ENCODE assay signal across 8 mouse cellular contexts in the genomic region with DNA sequence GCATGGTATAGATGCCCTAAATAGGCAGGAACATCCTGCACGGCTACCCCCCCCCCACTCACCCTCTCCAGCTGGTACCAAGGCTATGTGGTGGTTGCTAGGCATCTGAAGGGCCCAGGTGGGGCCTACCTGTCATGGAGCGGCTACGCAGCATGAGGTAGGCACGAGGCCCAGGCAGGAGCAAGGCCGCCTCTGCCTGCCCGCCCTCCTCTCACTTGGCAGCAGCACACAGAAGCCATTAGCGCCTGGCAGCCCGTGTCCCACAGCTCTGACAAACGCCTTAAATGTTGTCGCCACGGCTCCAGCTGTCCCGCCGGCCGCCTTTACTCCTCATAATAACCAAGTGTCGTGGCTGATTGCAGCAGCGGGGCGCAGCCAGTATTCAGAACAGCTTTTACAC. TPM values are rescaled to one million over a fixed set of nuclear protein-coding genes. Genes with fewer than 3 reads are reported as not detected.
DNase-seq lines count a peak whose midpoint lies in the region; ATAC-seq and TF ChIP-seq lines count a peak whose summit lies in the region.
"Had no signal": no experiment of that assay in that cellular context is flagged by ENCODE, and none has a peak within 500 bp of the region (broad histone marks: within the 10 kb centered on the region; RNA-seq: fewer than 3 reads in every experiment).

No protein-coding gene starts in this region.

- no peak overlapping the region for H3K4me2 ChIP-seq in hindbrain, postnatal 0 days (ENCODE audit: low read depth, low read length)
- no peak overlapping the region for H3K4me2 ChIP-seq in midbrain, postnatal 0 days (ENCODE audit: low read depth, low read length, poor library complexity, severe bottlenecking)

- peak; percentile 83 for ATAC-seq in cerebellum, adult (ENCODE audit: insufficient number of reproducible peaks, low FRiP score, low TSS enrichment)
- ATAC-seq in hindbrain, postnatal 0 days = peak; percentile 86
- peak; percentile 35 for ATAC-seq in midbrain, postnatal 0 days (ENCODE audit: low FRiP score)

- no peaks in the 10 kb centered on the region for H3K9me3 ChIP-seq in hindbrain, postnatal 0 days (ENCODE audit: low read length)
- no peaks in the 10 kb centered on the region for H3K9me3 ChIP-seq in midbrain, postnatal 0 days (ENCODE audit: low read length)

- DNase-seq in cerebellum, postnatal 14 days = peak; percentile 93 to 94
- peak; percentile 89 for DNase-seq in hindbrain, postnatal 0 days (ENCODE audit: low spot score)
- peak; percentile 92 for DNase-seq in midbrain, postnatal 0 days (ENCODE audit: low spot score)
- DNase-seq in adrenal gland, postnatal 10 days = no peak
- DNase-seq in embryo, embryonic 11 days = no peak
- DNase-seq in thymus, adult 18-20 months = no peak
- DNase-seq: kidney, postnatal 14 days had no signal

- peaks cover 24% of the 10 kb centered on the region for H3K4me1 ChIP-seq in hindbrain, postnatal 0 days (ENCODE audit: insufficient read depth, low read length)
- H3K4me1 ChIP-seq in midbrain, postnatal 0 days (ENCODE audit: insufficient read depth, low read length) = peaks cover 18% of the 10 kb centered on the region; the same call in 1 of the 2 replicates

- H3K4me3 ChIP-seq in hindbrain, postnatal 0 days (ENCODE audit: low read length) = no peak overlapping the region
- H3K4me3 ChIP-seq in midbrain, postnatal 0 days (ENCODE audit: low read depth, low read length) = no peak overlapping the region

- no peaks in the 10 kb centered on the region for H3K36me3 ChIP-seq in hindbrain, postnatal 0 days (ENCODE audit: insufficient read depth, low read length)
- H3K36me3 ChIP-seq in midbrain, postnatal 0 days (ENCODE audit: insufficient read depth, low read length) = no peaks in the 10 kb centered on the region

- WGBS in hindbrain, postnatal 0 days = 18% methylated on average over 17 of the region's 17 CpGs
- 38% methylated on average over 17 of the region's 17 CpGs for WGBS in midbrain, postnatal 0 days

- H3K27ac ChIP-seq in hindbrain, postnatal 0 days = peak overlapping the region; percentile 54
- H3K27ac ChIP-seq in midbrain, postnatal 0 days (ENCODE audit: low read depth, low read length) = peak overlapping the region; percentile 43; the same call in 1 of the 2 replicates

- no peak for TF ChIP-seq CTCF in hindbrain, postnatal 0 days (IDR thresholded peaks at IDR 0.05; ENCODE audit: low read depth)
- no peak for TF ChIP-seq CTCF in midbrain, postnatal 0 days (IDR thresholded peaks at IDR 0.05)

- H3K9ac ChIP-seq in hindbrain, postnatal 0 days (replicated peaks; ENCODE audit: low read length) = no peak overlapping the region
- H3K9ac ChIP-seq in midbrain, postnatal 0 days (replicated peaks; ENCODE audit: low read length, poor library complexity, severe bottlenecking) = no peak overlapping the region

- no peaks in the 10 kb centered on the region for H3K27me3 ChIP-seq in hindbrain, postnatal 0 days (ENCODE audit: insufficient read depth, low read length)
- H3K27me3 ChIP-seq in midbrain, postnatal 0 days (ENCODE audit: insufficient read depth, low read length) = no peaks in the 10 kb centered on the region

RNA-seq across cellular contexts. Expression of a gene that starts 49.4 kb away (rescaled TPM):
- total RNA-seq in hindbrain, postnatal 0 days (2014; rRNA removed) = 72.6 and 78.4 TPM in 2 replicates
- 51.6 and 52.3 TPM in 2 replicates for polyA plus RNA-seq in hindbrain, postnatal 0 days (2015; fragmentation: Nextera tagmentation; extraction: Ambion mirVana)
- total RNA-seq in midbrain, postnatal 0 days (2014; rRNA removed) = 57.8 and 70.4 TPM in 2 replicates
- 51.9 and 53.6 TPM in 2 replicates for polyA plus RNA-seq in midbrain, postnatal 0 days (2015; fragmentation: Nextera tagmentation; extraction: Ambion mirVana)
- 10 to 100 TPM; 31.4 to 37.6 TPM for total RNA-seq in adrenal gland, postnatal 10 days (2021)

RNA-seq across cellular contexts. Expression of a gene that starts 57.7 kb away (rescaled TPM):
- 56.5 and 69.3 TPM in 2 replicates for total RNA-seq in hindbrain, postnatal 0 days (2014; rRNA removed)
- polyA plus RNA-seq in hindbrain, postnatal 0 days (2015; fragmentation: Nextera tagmentation; extraction: Ambion mirVana) = 52.9 and 53.5 TPM in 2 replicates
- total RNA-seq in midbrain, postnatal 0 days (2014; rRNA removed) = 39.0 and 50.8 TPM in 2 replicates
- polyA plus RNA-seq in midbrain, postnatal 0 days (2015; fragmentation: Nextera tagmentation; extraction: Ambion mirVana) = 50.0 and 58.1 TPM in 2 replicates
- 10 to 100 TPM; 15.4 to 16.1 TPM for total RNA-seq in adrenal gland, postnatal 10 days (2021)

RNA-seq across cellular contexts. Expression of a gene that starts 57.7 kb away (rescaled TPM):
- 58.6 and 70.5 TPM in 2 replicates for total RNA-seq in hindbrain, postnatal 0 days (2014; rRNA removed)
- 53.0 and 54.6 TPM in 2 replicates for polyA plus RNA-seq in hindbrain, postnatal 0 days (2015; fragmentation: Nextera tagmentation; extraction: Ambion mirVana)
- 55.5 and 68.7 TPM in 2 replicates for total RNA-seq in midbrain, postnatal 0 days (2014; rRNA removed)
- 60.0 and 66.5 TPM in 2 replicates for polyA plus RNA-seq in midbrain, postnatal 0 days (2015; fragmentation: Nextera tagmentation; extraction: Ambion mirVana)
- 10 to 100 TPM; 19.2 to 21.3 TPM for total RNA-seq in adrenal gland, postnatal 10 days (2021)

Comparison
In these comparisons a context has a peak if more than half of its experiments do, and no peak if none do; other contexts are left out.
1. ATAC-seq: peak in every context shown above with its lines; median percentile 86 in hindbrain, postnatal 0 days; 83 in cerebellum, adult; 35 in midbrain, postnatal 0 days.
2. DNase-seq: peak in cerebellum, postnatal 14 days (2 of 2), hindbrain, postnatal 0 days (single experiment) and midbrain, postnatal 0 days (single experiment); none in adrenal gland, postnatal 10 days (single experiment), embryo, embryonic 11 days (single experiment) and thymus, adult 18-20 months (0 of 2).